ENCODE assay signal across 20 mouse cellular contexts in the genomic region with DNA sequence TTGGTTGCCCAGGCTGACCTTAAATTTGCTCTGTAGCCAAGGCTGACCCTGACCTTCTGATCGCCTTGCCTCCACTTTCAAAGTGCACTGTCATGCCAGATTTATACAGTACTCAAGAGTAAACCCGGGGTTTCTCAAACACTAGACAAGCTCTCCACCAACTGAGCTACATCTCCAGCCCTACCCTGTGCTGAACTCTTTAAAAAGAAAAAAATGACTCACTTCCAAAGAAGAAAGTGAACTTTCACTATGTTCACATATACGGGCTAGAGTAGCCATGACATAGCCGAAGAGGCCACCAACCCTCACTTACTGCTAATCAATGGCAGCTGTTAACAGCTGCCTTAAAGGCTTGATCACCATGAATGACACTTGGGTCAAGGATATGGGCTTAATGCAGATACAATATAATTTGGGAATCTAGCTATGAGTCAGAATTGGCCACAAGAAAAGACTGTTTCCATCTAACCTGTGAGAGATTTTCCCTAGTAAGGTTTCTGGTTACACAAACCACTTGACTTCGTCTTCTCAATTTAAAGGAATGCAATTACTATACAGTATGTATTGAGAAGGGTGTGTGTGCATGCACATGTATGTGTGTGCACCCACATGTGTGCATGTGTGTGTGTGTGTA.
"Had no signal": no experiment of that assay in that cellular context is flagged by ENCODE, and none has a peak within 500 bp of the region (broad histone marks: within the 10 kb centered on the region; RNA-seq: fewer than 3 reads in every experiment).

No protein-coding gene starts in this region.

- H3K9ac ChIP-seq: lung, embryonic 14.5 days; midbrain, embryonic 12.5 days; neural tube, embryonic 13.5 days; neural tube, embryonic 15.5 days; stomach, embryonic 15.5 days had no signal

- H3K27me3 ChIP-seq: midbrain, embryonic 12.5 days; neural tube, embryonic 13.5 days; neural tube, embryonic 15.5 days; stomach, embryonic 15.5 days had no signal

- H3K9me3 ChIP-seq: midbrain, embryonic 10.5 days; midbrain, embryonic 12.5 days; neural tube, embryonic 13.5 days; neural tube, embryonic 15.5 days; stomach, embryonic 15.5 days had no signal

- H3K36me3 ChIP-seq: midbrain, embryonic 10.5 days; midbrain, embryonic 12.5 days; neural tube, embryonic 13.5 days; neural tube, embryonic 15.5 days; stomach, embryonic 15.5 days had no signal

- H3K4me1 ChIP-seq: midbrain, embryonic 12.5 days; neural tube, embryonic 13.5 days; neural tube, embryonic 15.5 days had no signal

- H3K27ac ChIP-seq: midbrain, embryonic 10.5 days; midbrain, embryonic 12.5 days; neural tube, embryonic 13.5 days; neural tube, embryonic 15.5 days; stomach, embryonic 15.5 days had no signal

- DNase-seq: lung, adult 18-20 months; lung, embryonic 14.5 days; lung, postnatal 10 days; lung, postnatal 4 days; midbrain, embryonic 14.5 days; retina, postnatal 1 day; right cerebral cortex, adult 18-20 months; right cerebral cortex, postnatal 25 days; right cerebral cortex, postnatal 4 days; spleen, adult 18-20 months; thymus, adult 18-20 months; thymus, postnatal 14 days; thymus, postnatal 36 days had no signal

- ATAC-seq: midbrain, embryonic 16.5 days had no signal

- H3K4me2 ChIP-seq: lung, embryonic 14.5 days; midbrain, embryonic 12.5 days; neural tube, embryonic 13.5 days; neural tube, embryonic 15.5 days; stomach, embryonic 15.5 days had no signal

- H3K4me3 ChIP-seq: midbrain, embryonic 10.5 days; midbrain, embryonic 12.5 days; myocyte; neural tube, embryonic 13.5 days; neural tube, embryonic 15.5 days; stomach, embryonic 15.5 days had no signal
